Mouse (Mus musculus) MEL-GATA-1-ER (cell line): ENCODE measurements around the gene Mrpl1.

Source experiments
- DNase-seq: peaks from one replicate; pipeline ENCODE4 v3.0.0-alpha.2; 2012; ENCODE audit warnings: low read depth; ENCODE audit errors: extremely low read depth

The Mrpl1 gene

DNA sequence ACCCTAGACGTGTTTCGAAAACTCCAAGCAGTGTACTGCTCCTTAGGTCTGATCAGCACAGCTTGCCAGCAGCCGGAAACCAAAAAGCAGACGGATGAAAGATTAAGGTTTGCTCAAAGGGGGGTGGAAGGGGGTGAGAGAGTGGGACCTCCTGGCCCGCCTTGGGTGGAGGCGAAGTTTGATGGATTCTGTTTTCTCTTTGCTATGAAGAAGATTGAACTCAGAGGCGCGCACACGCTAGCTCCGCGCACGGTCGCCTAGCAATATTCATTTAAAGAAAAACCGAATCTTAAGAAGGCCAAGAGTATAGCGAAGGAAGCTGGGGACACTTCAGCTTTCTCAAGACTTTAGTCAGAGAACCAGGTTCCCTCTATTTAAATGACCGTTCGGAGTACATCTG lies at the start of gene Mrpl1:
Gene Mrpl1 (plus strand): TSS at position 35 of the 400 bp plus-strand sequence.
- DNase-seq = peak; percentile 79

DNA sequence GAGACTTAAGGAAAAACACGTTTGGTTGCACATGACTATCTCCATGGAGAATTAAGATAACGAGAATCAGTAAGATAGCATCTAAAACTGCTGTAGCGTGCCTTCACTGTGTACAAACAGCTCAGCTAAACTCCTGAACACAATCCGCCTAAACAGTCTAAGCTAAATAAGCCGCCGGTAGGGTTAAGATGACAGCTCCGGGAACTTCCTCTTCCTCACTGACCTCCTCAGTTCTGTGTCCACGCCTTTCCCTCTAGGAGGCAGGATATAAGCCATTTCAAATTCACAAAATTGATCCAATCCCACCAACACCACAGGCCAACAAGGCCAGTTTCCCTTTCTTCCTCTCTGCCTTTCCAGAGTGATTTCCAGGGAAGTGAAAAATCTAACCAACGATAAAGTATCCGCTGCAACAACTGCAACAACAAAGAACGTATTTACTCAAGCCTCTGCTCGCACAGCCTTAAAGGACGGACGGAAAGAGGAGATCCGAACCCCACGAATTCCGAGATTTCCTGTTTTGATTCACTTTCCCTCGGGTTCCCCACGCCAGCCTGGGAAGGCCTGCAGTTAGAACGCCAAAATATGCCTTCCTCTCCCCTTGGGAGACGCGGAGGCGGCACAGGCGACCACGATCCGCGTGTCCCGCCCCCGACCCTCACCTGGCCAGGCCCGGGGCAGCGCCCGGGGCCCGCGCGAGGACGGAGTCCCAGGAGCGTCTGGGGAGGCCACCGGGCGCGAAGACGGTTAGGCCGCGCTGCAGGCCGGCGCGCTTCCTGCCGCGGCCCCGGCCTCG lies 48.6 kb upstream of the Mrpl1 start:
- DNase-seq = peak; percentile 72

DNA sequence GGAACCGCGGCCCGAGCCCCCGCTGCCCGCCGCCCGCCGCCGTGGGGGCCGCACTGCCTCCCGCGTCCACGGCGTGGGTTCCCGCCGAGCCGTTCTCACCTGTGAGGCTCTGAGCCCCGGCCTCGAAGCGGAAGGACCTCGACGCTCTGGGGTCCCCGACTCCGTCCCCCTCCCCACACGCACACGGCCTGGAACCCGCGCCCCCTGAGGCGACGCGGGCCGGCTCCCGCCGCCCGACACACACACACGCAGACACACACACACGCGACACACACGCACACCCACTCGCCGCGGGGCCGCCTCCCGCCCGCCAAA lies 48.1 kb upstream of the Mrpl1 start:
- no peak for DNase-seq

DNA sequence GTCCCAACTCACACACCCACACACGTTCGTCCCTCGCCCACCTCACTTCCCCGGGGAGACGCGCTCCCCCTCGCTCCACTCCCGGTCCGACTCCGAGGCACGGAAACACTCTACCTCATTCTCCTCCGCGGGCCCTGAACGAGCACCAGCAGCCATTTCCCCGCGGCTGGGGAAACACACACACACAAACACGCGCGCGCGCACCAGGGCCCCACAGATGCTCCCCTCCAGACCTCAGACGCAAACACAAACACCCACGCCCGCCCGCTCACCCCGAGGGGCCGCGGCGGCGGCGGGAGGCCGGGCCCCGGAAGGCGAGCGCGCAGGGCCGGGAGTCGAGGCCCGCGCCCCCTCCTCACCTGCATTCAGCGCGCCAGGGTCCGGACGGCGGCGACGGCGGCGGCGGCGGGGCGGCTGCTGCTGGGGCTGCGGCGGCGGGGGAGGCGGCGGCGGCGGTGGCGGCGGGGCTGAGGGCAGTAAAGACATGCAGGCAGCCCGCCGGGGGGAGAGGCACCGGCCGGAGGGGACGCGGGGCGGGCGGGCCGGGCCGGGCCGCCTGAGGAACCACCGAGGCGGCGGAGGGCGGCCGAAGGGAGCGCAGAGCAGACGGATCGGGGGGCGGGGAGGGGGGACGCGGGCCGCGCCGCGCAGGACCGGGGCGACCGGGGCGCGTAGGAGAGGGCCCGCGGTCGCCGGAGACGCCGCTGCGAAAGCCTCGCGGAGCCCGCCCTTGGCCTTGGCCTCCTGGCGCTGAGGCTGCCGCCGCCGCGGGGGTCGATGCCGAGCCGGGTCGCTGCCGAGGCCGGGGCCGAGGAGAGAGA lies 47.5 kb upstream of the Mrpl1 start:
- DNase-seq = no peak

DNA sequence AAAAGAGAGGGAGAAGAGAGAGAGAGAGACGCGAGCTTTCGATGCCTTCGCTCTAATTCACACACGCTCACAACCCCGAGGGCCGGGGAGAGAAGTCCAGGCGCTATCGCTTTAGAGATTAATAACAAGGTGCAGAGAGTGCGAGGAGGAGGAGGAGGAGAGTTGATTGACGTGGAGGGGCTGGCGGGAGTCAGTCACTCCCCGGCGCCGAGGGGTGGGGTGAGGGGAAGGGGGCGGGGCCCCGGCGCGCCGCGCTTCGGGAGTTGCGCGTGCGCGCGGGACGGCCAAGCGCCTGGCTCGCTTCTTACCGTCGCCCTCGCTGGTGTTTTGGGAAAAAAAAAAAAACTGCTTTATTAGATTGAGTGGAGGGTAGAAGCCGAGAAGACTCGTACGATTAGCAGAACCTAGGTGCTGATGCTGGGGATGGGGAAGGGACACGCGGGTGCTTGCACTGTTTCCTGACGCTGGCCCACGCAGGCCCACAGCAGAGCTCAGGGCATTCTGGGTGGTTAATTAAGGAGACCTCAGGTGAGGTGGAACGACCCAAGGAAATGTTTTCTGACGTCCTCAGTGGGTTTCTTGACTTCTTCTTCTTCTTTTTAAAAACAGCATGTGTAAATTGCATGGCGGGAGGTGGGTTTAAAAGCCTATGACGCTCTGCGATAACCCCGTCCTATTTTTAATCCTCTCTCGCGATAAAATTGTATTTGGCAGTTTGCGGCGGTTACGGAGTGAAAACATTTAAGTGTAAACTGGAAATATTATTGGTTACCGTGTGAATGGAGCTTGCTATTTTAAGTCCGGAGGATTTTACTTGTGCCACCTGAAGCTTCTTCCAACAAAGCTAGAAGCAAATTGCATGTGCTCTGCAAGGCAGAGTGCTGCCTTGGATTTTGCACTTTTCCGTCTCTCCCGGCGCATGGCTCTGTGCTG lies 46.6 kb upstream of the Mrpl1 start:
- peak; percentile 91 for DNase-seq

DNA sequence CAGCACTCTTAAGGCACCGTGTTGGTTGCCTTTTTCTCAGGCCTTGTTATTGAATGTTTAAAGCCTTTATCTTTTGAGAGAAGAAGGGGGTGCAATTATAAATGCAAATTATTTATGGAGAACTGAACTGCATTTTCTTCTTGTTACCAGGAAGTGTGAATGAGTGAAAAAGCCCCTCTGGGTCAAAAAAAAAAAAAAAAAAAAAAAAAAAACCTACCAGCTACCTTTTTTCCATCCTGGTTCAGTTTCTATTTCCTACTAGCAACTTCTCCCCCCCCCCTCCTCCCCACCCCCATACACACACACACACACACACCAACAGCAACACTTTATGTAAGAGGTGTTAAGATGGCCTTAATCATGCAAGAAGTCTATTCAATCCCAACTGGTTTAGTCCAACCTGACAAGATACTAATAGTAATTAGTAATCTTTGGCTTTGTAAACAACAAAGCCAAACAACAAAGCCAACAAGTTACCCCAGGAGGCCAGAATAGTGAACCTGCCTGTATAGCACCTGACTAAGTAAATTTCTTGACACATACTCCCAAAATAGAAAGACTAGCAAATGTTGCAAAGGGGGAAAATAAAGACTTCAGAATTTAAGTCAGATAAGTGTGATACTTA lies 45.8 kb upstream of the Mrpl1 start:
- DNase-seq = no peak

DNA sequence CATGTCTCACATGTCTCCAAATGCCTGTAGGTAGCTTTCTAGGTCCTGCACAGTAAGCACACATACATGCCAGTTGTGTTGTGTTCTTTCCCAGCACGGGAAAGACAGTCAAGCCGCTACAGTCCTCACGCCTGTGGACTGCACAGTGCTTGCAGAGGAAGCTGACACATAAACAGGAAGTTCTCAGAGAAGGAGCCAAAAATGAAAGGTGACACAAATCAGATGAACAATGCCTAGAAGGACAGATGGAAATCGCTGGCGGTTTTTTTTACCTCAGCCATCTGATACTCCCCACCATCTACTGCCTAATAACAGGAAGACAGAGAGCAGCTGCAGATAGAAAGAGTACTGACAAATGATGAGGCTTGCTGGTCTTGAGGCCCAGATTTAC lies 45.3 kb upstream of the Mrpl1 start, which contains the start of gene Cnot6l:
Gene Cnot6l (minus strand): TSS at position 151 of the 391 bp plus-strand sequence.
- DNase-seq = peak; percentile 78

DNA sequence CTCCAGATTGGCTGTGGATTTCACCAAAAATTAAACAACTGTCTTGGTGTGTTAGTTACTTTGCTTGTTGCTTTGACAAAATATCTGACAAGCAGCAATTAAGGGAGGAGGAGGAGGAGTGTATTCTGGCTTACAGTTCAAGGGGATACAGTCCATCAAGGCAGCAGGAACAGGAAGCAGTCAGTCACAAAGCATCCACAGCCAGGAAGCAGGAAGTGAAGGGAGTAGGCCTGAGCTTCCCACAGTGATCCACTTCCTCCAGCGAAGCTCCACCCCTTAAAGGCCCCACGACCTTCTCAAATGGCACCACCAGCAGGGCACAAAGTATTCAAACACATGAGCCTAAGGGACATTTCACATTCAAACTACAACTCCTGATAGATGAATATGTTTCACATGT lies 42.5 kb upstream of the Mrpl1 start:
- no peak for DNase-seq

DNA sequence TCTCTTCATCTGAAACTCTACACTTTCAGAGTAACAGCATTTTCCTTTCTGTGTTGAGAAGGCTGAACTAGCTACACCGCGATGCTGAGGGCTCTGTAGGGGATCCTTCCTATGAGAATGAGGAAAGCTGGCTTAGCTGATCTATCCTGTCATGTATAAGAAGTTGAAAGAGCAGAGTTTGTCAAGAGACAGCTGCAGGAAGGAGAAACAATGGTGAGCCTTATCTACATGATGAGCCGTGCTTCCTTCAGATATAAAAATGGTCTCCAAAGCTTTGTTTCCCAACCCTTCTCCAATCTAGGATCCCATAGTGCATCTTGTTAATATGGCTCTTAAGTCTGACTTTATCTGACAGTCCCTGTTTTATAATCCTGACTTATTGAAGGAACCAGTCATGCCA lies 38.9 kb upstream of the Mrpl1 start:
- DNase-seq = no peak

DNA sequence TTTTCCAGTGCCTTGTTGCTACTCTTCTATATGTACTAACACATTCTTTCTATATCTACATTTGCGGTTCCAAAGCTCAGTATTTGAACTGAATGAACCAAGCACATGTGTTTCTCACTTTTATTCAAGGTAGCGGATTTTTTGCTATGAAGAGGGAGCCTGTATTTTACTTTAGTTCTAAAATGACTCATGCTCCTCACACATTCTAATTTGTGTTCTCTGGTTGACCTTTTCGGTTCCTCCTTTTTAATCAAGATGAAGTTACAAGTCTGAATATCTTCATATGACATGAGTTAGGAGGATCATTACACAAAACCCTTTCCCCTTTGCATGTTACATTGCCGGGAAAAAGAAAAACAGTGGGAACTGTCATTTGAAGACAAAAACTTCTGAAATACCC lies 37.5 kb upstream of the Mrpl1 start:
- DNase-seq = no peak

DNA sequence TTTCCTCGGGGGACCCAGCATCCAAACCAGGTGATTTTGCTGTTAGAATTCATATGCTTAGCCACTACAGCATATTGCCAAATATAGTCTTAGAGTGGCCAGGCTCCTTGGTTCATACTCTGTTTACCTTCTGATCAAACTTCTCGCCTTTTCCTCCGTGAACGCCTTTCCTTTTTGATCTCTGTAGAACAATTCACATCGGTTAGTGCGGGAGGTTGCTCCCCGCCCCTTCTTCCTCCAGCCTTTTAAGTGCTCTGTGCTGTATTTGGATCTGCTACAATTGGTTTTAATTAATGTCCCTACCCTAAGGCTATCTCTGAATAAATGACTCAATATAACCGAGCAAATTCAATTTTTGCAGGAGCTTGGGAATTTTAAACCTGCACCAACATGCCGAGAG lies 33.2 kb upstream of the Mrpl1 start:
- DNase-seq = no peak

DNA sequence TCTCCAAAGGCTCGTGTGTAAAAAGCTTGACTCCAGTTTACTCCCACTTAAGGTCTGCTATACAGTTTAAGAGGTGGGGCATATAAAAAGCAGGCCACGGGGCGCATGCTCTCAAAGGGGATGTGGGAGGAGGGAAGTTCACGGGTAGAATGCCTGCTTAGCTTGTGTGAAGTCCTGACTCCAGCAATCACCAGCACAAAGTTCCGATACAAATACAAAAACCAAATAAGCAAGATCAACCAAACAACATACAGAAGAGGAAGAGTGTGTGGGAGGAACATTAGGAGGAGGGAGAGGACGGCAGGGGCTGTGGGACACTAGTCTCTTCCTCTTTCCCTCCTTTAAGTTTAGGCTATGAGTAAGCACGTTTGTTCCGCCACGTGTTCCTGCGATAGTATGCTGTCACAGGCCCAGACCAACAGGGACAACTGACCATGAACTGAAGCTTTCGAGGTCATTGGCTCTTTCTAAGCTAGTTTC lies 32.4 kb upstream of the Mrpl1 start:
- peak; percentile 47 for DNase-seq

DNA sequence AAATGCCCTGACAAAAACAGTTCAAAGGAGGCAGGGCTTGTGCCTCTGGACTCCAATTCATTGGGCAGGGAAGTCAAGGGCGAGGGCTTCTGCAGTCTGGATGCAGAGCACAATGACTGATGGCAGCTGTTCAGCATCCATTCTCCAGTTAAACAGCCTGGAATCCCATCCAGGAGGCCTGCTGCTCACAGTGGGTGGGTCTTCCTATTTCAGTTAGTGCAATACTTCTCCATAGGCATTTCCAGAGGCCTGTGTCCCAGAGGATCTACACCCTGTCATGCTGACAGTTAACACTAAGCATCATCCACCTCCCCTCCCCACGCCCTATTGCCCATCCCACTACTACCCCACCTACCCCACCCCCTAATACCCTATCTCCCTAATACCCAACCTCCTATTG lies 26.1 kb upstream of the Mrpl1 start:
- no peak for DNase-seq

DNA sequence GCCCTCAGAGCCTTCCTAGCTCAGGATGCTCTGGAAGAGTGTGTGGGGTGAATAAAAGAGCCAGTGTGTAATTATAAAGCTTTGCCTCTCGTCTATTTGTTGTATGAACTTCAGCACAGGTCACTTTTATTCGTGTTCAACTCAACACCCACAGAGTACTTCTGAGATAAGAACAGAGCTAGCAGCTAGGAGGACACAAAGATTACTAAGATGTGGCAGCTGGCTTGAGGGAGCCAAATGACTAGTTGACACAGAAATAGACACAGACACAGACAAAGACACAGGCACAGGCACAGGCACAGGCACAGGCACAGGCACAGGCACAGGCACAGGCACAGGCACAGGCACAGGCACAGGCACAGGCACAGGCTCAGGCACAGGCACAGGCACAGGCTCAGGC lies 25.3 kb upstream of the Mrpl1 start:
- no peak for DNase-seq

DNA sequence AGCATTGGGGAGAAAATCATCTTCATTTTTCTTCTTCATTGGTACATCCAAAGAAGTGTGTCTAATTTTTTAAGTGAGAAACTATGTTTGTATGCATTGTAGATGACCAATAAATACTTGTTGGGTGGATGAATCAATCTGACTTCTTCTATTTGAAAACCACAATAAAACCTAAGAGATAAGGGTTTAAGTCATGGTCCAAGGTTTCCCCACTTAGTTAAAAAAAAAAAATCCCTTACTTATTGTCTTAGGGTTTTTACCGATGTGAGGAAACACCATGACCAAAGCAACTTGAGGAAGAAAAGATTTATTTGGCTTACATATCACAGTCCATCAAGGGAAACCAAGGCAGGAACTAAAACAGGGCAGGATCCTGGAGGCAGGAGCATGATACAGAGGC lies 19.5 kb upstream of the Mrpl1 start:
- DNase-seq = no peak

DNA sequence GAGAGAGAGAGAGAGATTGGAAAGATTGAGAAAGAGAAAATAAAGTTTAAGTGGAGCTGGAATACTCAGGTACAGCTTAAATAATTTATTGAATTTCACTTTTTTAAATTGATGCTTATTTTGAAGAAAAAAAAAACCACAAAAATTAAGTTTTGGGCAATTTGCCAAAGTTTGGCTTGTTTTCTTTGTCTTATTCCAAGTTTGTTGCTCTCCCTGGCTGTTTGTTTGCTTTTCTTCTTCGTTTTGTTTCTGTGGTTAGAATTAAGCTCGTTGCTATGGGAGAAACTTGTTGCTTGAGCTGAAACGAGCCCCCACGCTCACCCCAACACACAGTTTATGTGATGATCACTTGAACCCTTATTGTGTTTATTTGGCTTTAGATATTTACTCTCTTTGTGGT lies 18.0 kb upstream of the Mrpl1 start:
- DNase-seq = no peak

DNA sequence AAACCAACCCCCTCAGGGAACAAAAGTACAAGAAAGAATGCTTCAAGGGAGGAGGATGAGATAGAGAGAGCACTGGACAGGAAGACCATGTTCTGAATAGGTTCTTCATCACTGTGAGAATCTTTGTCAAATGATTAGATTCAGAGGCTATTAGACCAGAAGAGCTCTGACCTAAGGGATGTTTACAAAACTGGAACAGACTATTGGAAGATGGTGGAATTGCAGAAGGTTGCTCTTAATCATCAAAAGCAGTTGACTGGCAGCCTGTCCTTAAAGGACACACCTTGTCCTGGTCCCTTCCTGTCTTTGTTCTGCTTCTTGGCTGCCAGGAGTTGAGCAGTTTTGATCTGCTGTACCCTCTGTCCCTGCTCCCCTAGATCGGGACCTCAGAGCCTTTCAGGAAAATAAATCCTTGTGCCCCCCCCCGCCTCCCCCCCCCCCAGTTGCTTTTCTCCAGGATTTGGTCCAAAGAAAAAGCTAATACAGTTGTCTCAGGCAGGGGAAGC lies 12.7 kb upstream of the Mrpl1 start:
- no peak for DNase-seq

DNA sequence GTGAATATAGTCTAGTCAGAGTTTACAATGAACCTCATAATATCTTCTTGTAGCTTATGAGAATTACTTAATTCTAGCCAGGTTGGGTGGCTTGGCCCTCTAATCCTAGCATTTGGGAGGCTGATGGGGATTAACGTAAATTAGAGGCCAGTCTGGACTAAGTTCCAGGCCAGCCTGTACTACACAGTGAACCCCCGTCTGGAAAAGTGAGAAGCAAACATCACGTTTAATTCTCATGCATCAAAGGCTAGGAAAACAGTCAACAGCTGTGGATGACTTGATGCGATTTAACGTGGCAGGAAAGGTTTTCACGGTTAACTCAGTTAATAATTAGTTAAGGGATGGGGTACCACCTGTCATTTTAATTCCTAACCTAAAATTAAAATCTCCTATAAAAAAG lies 11.0 kb upstream of the Mrpl1 start:
- DNase-seq = no peak

DNA sequence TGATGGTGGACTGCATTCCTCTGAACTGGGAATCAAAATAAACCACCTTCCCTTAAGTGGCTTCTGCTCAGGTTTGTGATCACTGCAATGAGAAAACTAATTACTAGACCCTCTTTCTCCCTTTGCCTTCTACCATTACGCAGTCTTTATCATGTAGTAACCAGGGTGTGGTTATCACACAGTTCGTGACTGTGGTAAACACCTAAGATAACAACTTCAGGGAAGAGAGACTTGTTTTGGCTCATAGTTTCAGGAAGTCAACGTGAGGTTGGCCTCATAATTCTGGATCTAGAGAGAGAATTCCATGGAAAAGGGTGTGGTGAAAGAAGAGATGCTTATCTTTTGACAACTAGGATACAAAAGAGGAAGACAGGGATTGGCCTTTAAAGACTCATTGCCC lies 9.0 kb upstream of the Mrpl1 start:
- no peak for DNase-seq

DNA sequence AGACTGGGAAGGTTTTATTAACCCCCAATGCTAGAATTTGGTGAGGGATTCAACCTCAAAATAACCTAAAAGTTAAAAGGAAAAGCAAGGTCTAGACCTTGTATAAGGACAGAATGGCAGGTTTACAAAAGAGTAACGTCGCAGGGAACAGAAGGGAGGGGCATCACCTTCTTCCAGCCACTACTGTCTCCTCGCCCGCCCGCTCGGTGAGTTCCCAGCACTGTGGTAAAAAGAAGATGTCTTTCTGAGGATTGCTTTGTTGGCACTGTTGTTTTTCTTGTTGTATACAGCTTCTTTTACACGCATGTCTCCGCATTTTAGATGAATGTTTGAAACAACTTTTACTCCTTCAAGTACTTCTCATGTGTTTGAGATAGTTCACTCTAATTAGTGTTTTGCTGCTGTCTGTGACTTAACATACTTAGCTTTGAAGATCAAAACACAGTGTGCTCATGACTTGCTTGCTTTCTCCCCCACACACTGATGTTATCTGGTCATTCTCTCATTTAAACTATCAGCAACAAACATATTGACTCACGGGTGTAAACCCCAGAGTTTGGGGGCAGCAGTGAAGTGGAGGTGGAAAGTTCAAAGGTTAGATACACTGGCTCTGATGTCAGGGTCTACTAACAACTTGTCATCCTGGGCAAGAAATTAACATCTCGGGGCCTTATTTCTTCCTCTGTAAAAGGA lies 7.7 kb upstream of the Mrpl1 start:
- DNase-seq = no peak
